Mouse (Mus musculus): ENCODE measurements around the gene Gm37240.
A peak's percentile ranks its signal among the peaks of the same experiment; 100 is the strongest.
"Not testable (repeated sequence)": the region's sequence is repeated elsewhere in the genome, so short reads cannot be mapped to it uniquely, and the experiment has no call there.

The Gm37240 gene

DNA sequence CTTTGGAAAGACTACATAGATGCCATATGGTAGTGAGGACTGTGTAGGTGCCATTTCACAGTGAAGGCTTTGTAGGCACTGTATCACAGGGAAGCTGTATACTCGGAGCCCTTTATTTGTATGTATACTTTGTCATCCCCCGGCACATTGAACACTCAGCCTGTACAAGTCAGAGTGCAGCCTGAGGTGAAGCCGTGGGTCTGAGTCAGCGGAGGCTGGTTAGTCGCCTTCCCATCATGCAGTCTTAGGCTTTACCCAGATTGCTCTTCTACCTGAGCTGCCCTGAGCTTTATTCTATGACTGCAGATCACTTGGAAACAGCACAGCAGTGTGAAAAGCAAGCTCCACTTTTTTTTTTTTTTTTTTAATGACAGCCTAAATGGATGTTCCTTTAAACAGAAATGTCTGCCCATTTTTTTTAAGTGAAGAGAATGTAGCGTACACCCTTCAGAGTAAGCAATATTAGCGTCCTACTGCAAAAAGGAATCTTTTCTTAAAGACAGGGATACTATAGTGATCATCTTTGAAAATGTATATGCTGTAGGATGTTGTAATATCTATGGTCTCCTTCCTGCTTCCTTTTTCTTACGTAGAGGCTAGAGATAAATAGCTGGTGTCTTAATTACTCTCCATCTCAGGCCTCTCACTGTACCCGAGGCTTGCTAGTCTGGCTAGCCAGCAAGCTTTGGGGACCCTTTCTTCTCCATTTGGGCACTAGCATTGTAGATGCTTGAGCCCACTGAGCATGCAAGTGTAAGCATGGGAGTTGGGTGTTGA is 969.2 kb downstream of the Gm37240 start:
- DNase-seq (ENCODE audit: low spot score in 2 of 2) = no peak

DNA sequence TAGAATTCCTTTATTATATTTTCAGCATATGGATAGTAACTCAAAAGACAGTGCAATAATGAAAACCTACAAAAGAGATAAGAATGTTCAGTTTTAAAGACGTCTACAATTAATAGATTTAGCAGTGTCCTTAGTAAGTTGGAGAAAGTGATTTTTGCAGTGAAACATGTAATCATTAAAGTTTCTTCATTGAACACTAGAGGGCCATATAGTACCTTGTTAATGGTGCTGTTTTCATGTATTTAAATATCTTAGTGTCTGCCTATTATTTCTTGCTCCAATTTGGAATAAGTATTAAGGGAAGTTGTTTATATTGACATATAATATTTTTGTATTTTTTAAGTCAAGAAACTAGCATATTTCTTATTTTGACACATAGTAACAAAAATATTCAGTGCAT is 973.0 kb downstream of the Gm37240 start:
- no peak for DNase-seq (ENCODE audit: low spot score in 2 of 2)

- DNase-seq (ENCODE audit: low spot score in 2 of 2) = no peak
Measured at GRCm38 (mm10) chr3:84906528-84906927, 980.8 kb downstream of the Gm37240 start.

GRCm38 (mm10) chr3:84897952-84898351 is 989.4 kb downstream of the Gm37240 start:
- DNase-seq (ENCODE audit: low spot score in 2 of 2) = no peak

DNA sequence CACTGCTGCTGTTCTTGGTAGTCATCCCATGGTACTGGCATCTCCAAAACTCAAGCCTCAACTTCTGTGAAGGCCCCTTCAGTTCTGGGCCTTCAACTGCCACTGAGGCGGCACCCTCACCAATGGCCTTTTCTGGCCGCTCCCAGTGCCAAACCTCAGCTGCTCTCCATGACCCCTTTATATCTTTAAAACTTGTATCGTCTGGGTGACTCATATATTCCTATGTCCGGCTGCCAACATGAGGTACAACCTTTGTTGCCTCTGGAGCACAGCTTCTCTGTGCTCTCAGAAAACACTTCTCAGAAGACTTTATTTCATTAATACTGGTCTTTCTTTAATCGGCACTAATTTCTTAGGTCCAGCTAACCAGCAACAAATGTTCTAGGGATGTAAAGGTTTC is 996.3 kb downstream of the Gm37240 start:
- DNase-seq (ENCODE audit: low spot score in 2 of 2) = no peak

DNA sequence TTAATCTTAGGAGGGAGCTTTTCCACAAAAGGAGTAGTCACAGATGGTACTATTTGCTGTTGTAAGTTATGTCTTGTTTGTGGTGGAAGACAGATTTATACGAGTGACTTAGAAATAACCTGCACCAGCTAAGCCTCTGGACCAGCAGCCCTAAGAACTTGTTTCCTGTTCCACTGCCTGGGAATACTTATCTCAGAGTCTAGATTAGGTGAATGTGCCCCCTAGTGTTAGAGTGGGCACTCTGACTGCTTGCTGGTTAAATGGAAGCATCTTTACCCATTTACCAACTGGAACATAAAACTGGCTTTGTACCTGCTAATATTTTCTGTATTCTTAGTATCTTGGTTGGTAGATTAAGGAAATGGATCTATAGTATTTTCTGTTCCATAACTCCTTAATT is 997.7 kb downstream of the Gm37240 start:
- no peak for DNase-seq (ENCODE audit: low spot score in 2 of 2)

DNA sequence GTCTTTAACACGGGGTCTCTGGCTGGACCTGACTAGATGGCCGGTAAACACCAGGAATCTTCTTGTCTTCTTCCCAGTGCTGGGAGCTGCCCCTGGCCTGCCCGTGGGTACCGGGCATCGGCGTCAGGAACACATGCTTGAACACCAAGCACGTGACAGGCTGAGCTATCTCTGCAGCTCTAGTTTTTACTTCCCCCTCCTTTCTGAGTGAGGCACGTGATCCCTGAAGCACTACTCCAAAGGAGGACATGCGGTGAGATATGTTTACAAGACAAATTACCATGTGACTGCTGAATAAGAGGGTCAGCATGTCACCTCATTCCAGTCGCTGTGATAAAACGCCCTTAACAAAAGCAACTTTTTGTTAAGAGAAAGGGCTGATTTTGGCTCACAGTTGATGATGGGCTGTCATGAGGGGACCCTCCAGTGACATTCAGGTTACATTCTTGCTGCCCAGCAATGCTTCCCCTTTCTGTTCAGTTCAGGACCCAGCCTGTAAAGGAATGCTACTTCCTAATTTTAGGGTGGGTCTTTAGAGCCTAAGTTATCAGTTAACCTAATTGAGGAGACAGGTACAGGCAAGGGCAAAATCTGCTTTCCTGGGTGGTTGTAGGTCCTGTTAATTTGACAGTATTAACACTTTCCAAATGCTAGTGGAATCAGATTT is 1003.4 kb downstream of the Gm37240 start:
- DNase-seq (ENCODE audit: low spot score in 2 of 2) = peak; percentile 17 to 63

DNA sequence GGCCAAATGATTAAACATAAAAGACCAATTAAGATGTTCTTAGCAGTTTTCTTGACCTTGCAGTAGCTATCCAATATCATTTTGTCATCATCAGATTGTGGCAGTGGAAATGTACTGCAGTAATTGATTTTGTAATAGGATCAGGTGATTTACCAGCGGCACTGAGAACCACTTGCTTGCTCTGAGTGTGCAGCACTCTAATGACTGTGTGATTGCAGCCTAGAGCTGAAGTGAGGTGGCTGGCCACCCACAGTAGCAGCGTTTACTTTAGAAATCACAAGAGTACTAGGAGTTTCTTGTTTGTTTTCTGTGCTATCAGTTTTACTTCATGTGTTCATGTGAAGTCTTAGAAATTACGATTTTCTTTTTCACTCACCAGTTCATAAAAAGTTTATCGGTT is 1011.1 kb downstream of the Gm37240 start:
- DNase-seq (ENCODE audit: low spot score in 2 of 2) = no peak

GRCm38 (mm10) chr3:84875306-84875705 is 1012.0 kb downstream of the Gm37240 start:
- no peak for DNase-seq (ENCODE audit: low spot score in 2 of 2)

- DNase-seq (ENCODE audit: low spot score in 2 of 2) = no peak
Measured at GRCm38 (mm10) chr3:84870126-84870525, 1017.2 kb downstream of the Gm37240 start.

DNA sequence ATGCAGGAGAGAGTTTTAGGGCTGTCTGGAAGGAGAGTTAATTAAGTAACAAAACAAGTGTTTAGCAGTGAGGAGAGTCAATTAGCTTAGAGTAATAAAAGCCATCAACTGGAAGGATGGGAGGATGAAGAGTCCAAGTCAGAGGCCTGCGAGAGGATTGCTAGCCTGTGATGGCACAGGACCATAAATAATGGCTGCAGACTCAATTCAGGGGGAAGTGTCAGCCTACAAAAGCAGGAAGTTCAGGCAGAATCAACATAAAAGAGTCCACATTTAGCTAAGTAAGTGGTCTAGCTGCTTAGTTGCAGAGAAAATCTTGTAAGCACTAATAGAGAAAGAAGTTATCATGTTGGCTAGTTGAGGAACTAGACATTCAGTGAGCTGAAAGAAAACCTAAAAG is 1019.3 kb downstream of the Gm37240 start:
- no peak for DNase-seq (ENCODE audit: low spot score in 2 of 2)

GRCm38 (mm10) chr3:84867434-84867975 is 1019.8 kb downstream of the Gm37240 start:
- DNase-seq (ENCODE audit: low spot score in 2 of 2) = no peak

GRCm38 (mm10) chr3:84866866-84867265 is 1020.5 kb downstream of the Gm37240 start:
- DNase-seq (ENCODE audit: low spot score in 2 of 2) = no peak

DNA sequence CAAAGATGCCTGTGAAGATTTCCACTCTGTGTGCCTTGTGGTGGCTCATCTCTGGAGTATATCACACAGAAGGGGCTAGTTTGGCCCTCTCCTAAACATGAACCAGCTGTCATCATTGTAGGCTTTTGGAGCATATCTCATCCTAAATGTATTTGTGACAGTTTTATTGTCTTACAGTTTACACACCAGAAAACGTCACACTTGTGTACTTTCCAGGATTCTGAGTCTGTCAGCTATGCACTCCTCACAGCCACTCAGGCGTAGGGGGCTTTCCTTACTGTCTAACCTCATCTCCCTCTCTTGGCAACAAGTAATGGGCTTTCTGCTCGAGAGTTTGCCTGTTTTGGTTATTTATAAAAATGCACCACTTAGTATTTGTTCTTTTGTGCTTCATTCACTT is 1021.6 kb downstream of the Gm37240 start:
- DNase-seq (ENCODE audit: low spot score in 2 of 2) = no peak

GRCm38 (mm10) chr3:84861817-84862216 is 1025.5 kb downstream of the Gm37240 start:
- not testable (repeated sequence) for DNase-seq (ENCODE audit: low spot score in 2 of 2)

- DNase-seq (ENCODE audit: low spot score in 2 of 2) = no peak
Measured at GRCm38 (mm10) chr3:84860669-84861068, 1026.6 kb downstream of the Gm37240 start.

DNA sequence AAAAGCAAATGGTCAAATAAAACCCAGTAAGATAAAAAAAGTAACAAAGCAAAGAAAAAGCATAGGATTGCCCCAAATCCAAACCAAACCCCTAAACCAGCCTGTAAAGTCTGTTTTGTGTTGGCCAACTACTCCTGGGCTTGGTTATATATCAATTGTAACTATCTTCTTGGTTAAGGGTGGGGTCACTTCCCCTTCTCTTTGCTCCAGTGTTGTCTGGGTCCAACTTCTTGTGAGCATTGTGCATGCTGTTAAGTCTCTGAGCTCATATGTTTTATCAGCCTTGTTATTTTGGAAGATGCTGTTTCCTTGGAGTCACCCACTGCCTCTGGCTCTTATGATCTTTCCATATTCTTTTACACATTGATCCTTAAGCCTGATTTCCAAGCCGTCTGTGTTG is 1032.9 kb downstream of the Gm37240 start:
- no peak for DNase-seq (ENCODE audit: low spot score in 2 of 2)

- no peak for DNase-seq (ENCODE audit: low spot score in 2 of 2)
Measured at GRCm38 (mm10) chr3:84852877-84853276, 1034.4 kb downstream of the Gm37240 start.

DNA sequence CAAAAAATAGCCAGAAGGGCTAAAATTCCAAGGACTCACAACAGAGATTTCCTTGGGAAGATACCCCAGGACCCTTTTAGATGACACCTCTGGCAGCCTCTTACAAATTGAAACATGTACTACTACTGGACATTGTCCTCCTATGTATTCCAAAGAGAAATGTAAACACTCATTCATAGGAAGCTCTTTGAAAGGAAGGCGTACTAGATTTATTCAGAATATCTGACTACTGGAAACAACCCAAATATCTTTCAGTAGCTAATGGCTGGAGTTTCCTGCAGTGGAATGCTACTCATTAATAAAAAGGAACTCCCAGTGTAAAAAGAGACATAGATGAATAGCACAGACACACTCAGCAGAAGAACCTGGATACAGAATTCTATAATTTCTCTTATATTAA is 1035.5 kb downstream of the Gm37240 start:
- DNase-seq (ENCODE audit: low spot score in 2 of 2) = no peak

DNA sequence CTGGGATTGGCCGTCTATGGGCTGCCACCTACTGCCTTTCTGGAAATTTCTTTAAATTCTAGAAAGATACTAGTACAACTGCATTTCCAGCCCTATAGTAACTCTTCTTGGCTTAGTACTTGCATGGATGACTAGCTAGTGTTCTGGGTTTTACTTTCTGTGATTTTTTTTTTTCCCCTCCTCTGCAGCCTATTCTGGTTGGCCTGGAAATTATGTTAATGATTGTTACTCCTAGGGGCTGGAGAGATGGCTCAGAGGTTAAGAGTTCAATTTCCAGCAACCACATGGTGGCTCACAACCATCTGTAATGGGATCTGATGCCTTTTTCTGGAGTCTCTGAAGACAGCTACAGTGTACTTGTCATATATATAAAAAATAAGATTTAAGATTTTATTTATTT is 1036.9 kb downstream of the Gm37240 start:
- no peak for DNase-seq (ENCODE audit: low spot score in 2 of 2)

GRCm38 (mm10) chr3:84848798-84849197 is 1038.5 kb downstream of the Gm37240 start:
- DNase-seq (ENCODE audit: low spot score in 2 of 2) = no peak

GRCm38 (mm10) chr3:84843594-84843993 is 1043.7 kb downstream of the Gm37240 start:
- DNase-seq (ENCODE audit: low spot score in 2 of 2) = peak in 1 of 2 experiments; percentile 35

DNA sequence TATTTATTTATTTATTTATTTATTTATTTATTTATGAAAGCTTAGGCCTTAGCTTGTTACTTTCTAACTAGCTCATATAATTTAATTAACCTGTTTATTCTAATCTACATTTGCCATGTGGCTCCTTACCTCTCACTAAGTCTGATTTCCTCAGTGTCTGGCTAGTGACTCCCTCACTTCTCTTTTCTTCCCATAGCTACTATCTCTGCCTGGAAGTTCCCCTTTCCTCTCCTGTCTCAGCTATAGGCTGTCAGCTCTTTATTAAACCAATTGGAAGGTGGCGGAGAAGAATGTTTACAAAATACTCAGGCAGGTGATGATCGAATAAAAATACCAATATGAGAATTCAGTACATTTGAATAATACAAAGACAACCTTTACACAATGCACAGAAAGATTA is 1044.5 kb downstream of the Gm37240 start:
- DNase-seq (ENCODE audit: low spot score in 2 of 2) = no peak

All from spleen, postnatal 4 days (tissue).